Mouse (Mus musculus): ENCODE measurements around the gene Gas2l3. TPM values are rescaled to one million over a fixed set of nuclear protein-coding genes. Genes with fewer than 3 reads are reported as not detected.

Gene Gas2l3
- polyA plus RNA-seq (2012; rRNA removed) (5.9 and 6.4 TPM in 2 replicates), polyA plus RNA-seq (2014; fragmentation: Nextera tagmentation; extraction: Ambion mirVana) (11.3 and 11.7 TPM in 2 replicates)

- peak within 1 kb of the TSS; percentile 57 for H3K4me3 ChIP-seq (replicated peaks; ENCODE audit: low read length)
- peak within 1 kb of the TSS; percentile 81 for H3K4me2 ChIP-seq (replicated peaks; ENCODE audit: low read depth, low read length, severe bottlenecking)
- TF ChIP-seq POLR2A (IDR thresholded peaks at IDR 0.05; ENCODE audit: borderline replicate concordance, extremely low read depth, insufficient read depth, insufficient read length) = 0 out of 2 replicates have a peak, but pooled peaks have one; percentile 49
- H3K4me1 ChIP-seq (ENCODE audit: control insufficient read depth, insufficient read depth, low read length) = peaks cover 10% of the 10 kb centered on the region; the same call in 1 of the 2 replicates
- WGBS = under 1% methylated on average over 37 of the region's 39 CpGs
- no peaks in the 10 kb centered on the region for H3K27me3 ChIP-seq (ENCODE audit: control insufficient read depth, insufficient read depth, low read length)
- peak; percentile 89 for DNase-seq (ENCODE audit: low spot score)
- no peaks in the 10 kb centered on the region for H3K36me3 ChIP-seq (ENCODE audit: control insufficient read depth, insufficient read depth, low read length)
- peak; percentile 94 for ATAC-seq (ENCODE audit: low FRiP score, low read depth)
- 0 out of 2 replicates have a peak within 1 kb of the TSS, but pooled peaks have one; percentile 44 for H3K27ac ChIP-seq (replicated peaks; ENCODE audit: low read depth, low read length)
- H3K9me3 ChIP-seq (ENCODE audit: control insufficient read depth, low read length) = no peaks in the 10 kb centered on the region
- H3K9ac ChIP-seq (ENCODE audit: low read depth, low read length, severe bottlenecking) = peak within 1 kb of the TSS; percentile 57
These were observed at the start of gene Gas2l3 for GRCm38 (mm10) chr10:89443623-89444151. Gene Gas2l3, minus strand, starts transcription at chr10:89443967.

GRCm38 (mm10) chr10:89491321-89491720 is 47.6 kb upstream of the Gas2l3 start:
- Histone ChIP-seq H3K9ac (ENCODE audit: low read depth, low read length, severe bottlenecking) (no peak overlapping the region), H3K9me3 (ENCODE audit: control insufficient read depth, low read length) (no peaks in the 10 kb centered on the region), H3K36me3 (ENCODE audit: control insufficient read depth, insufficient read depth, low read length) (no peaks in the 10 kb centered on the region), H3K27me3 (ENCODE audit: control insufficient read depth, insufficient read depth, low read length) (no peaks in the 10 kb centered on the region), H3K4me1 (ENCODE audit: control insufficient read depth, insufficient read depth, low read length) (no peaks in the 10 kb centered on the region), H3K4me3 (replicated peaks; ENCODE audit: low read length) (no peak overlapping the region), H3K27ac (replicated peaks; ENCODE audit: low read depth, low read length) (no peak overlapping the region), H3K4me2 (replicated peaks; ENCODE audit: low read depth, low read length, severe bottlenecking) (no peak overlapping the region)
- ATAC-seq (ENCODE audit: low FRiP score, low read depth) (no peak), DNase-seq (ENCODE audit: low spot score) (no peak)
- WGBS = 28% methylated on average over 3 of the region's 3 CpGs
- no peak for TF ChIP-seq POLR2A (IDR thresholded peaks at IDR 0.05; ENCODE audit: borderline replicate concordance, extremely low read depth, insufficient read depth, insufficient read length)

GRCm38 (mm10) chr10:89490250-89490649 is 46.5 kb upstream of the Gas2l3 start:
- no peak overlapping the region for H3K9ac ChIP-seq (ENCODE audit: low read depth, low read length, severe bottlenecking)

GRCm38 (mm10) chr10:89489459-89489858 is 45.7 kb upstream of the Gas2l3 start:
- no peak for TF ChIP-seq POLR2A (IDR thresholded peaks at IDR 0.05; ENCODE audit: borderline replicate concordance, extremely low read depth, insufficient read depth, insufficient read length)
- Histone ChIP-seq H3K4me1 (ENCODE audit: control insufficient read depth, insufficient read depth, low read length) (no peaks in the 10 kb centered on the region), H3K36me3 (ENCODE audit: control insufficient read depth, insufficient read depth, low read length) (no peaks in the 10 kb centered on the region), H3K27ac (replicated peaks; ENCODE audit: low read depth, low read length) (no peak overlapping the region), H3K9ac (ENCODE audit: low read depth, low read length, severe bottlenecking) (no peak overlapping the region), H3K9me3 (ENCODE audit: control insufficient read depth, low read length) (no peaks in the 10 kb centered on the region), H3K4me2 (replicated peaks; ENCODE audit: low read depth, low read length, severe bottlenecking) (no peak overlapping the region), H3K4me3 (replicated peaks; ENCODE audit: low read length) (no peak overlapping the region), H3K27me3 (ENCODE audit: control insufficient read depth, insufficient read depth, low read length) (no peaks in the 10 kb centered on the region)
- WGBS = 76% methylated on average over 4 of the region's 4 CpGs
- ATAC-seq (ENCODE audit: low FRiP score, low read depth) (no peak), DNase-seq (ENCODE audit: low spot score) (no peak)

More at GRCm38 (mm10) chr10:89490250-89490649, 46.5 kb upstream of the Gas2l3 start:
- no peak overlapping the region for H3K4me3 ChIP-seq (replicated peaks; ENCODE audit: low read length)
- WGBS = 84% methylated on average over 3 of the region's 3 CpGs
- H3K27ac ChIP-seq (replicated peaks; ENCODE audit: low read depth, low read length) = no peak overlapping the region
- DNase-seq (ENCODE audit: low spot score) (no peak), ATAC-seq (ENCODE audit: low FRiP score, low read depth) (no peak)
- H3K4me2 ChIP-seq (replicated peaks; ENCODE audit: low read depth, low read length, severe bottlenecking) = no peak overlapping the region
- no peaks in the 10 kb centered on the region for H3K9me3 ChIP-seq (ENCODE audit: control insufficient read depth, low read length)
- no peaks in the 10 kb centered on the region for H3K36me3 ChIP-seq (ENCODE audit: control insufficient read depth, insufficient read depth, low read length)
- no peaks in the 10 kb centered on the region for H3K4me1 ChIP-seq (ENCODE audit: control insufficient read depth, insufficient read depth, low read length)
- H3K27me3 ChIP-seq (ENCODE audit: control insufficient read depth, insufficient read depth, low read length) = no peaks in the 10 kb centered on the region
- TF ChIP-seq POLR2A (IDR thresholded peaks at IDR 0.05; ENCODE audit: borderline replicate concordance, extremely low read depth, insufficient read depth, insufficient read length) = no peak

- Histone ChIP-seq H3K9ac (ENCODE audit: low read depth, low read length, severe bottlenecking) (no peak overlapping the region), H3K9me3 (ENCODE audit: control insufficient read depth, low read length) (no peaks in the 10 kb centered on the region), H3K4me1 (ENCODE audit: control insufficient read depth, insufficient read depth, low read length) (no peaks in the 10 kb centered on the region), H3K4me2 (replicated peaks; ENCODE audit: low read depth, low read length, severe bottlenecking) (no peak overlapping the region), H3K27ac (replicated peaks; ENCODE audit: low read depth, low read length) (no peak overlapping the region), H3K4me3 (replicated peaks; ENCODE audit: low read length) (no peak overlapping the region), H3K27me3 (ENCODE audit: control insufficient read depth, insufficient read depth, low read length) (no peaks in the 10 kb centered on the region), H3K36me3 (ENCODE audit: control insufficient read depth, insufficient read depth, low read length) (no peaks in the 10 kb centered on the region)
- 69% methylated on average over 4 of the region's 4 CpGs for WGBS
- ATAC-seq (ENCODE audit: low FRiP score, low read depth) = no peak
- DNase-seq (ENCODE audit: low spot score) = no peak
- TF ChIP-seq POLR2A (IDR thresholded peaks at IDR 0.05; ENCODE audit: borderline replicate concordance, extremely low read depth, insufficient read depth, insufficient read length) = no peak
These were observed 43.4 kb upstream of the Gas2l3 start for GRCm38 (mm10) chr10:89486995-89487742.

Data from limb, embryonic 14.5 days (tissue).